Mouse (Mus musculus) kidney, embryonic 14.5 days (tissue): ENCODE data around the gene Diexf. TPM values are rescaled to one million over a fixed set of nuclear protein-coding genes. Genes with fewer than 3 reads are reported as not detected.

Experiments used
- ATAC-seq: fragments of 200-750 bp; cut with Nextera tagmentation; 2 replicates; pipeline ENCODE4 v1.8.0; 2017; ENCODE audit warnings: moderate number of reproducible peaks, mild to moderate bottlenecking, moderate TSS enrichment, moderate library complexity; ENCODE audit not compliant: low FRiP score, low TSS enrichment
- H3K27ac ChIP-seq: fragments of 300-500 bp; sonication (generic); 2 replicates; pipeline ENCODE4 v1.5.1; 2014; ENCODE audit warnings: low read depth, mild to moderate bottlenecking, low read length, moderate library complexity, mixed read lengths
- H3K27me3 ChIP-seq: fragments of 300-500 bp; sonication (generic); 2 replicates; pipeline ENCODE4 v1.6.1; 2014; ENCODE audit warnings: mild to moderate bottlenecking, low read length; ENCODE audit not compliant: control insufficient read depth, insufficient read depth
- H3K36me3 ChIP-seq: fragments of 300-500 bp; sonication (generic); 2 replicates; pipeline ENCODE4 v1.6.1; 2014; ENCODE audit warnings: low read length, mixed read lengths; ENCODE audit not compliant: control insufficient read depth, insufficient read depth
- H3K4me1 ChIP-seq: fragments of 300-500 bp; sonication (generic); 2 replicates; pipeline ENCODE4 v1.6.1; 2014; ENCODE audit warnings: low read length, mixed read lengths; ENCODE audit not compliant: control insufficient read depth, insufficient read depth
- H3K4me2 ChIP-seq: fragments of 300-500 bp; sonication (generic); replicated peaks from 2 replicates; pipeline ENCODE4 v1.6.1; 2014; ENCODE audit warnings: low read depth, mild to moderate bottlenecking, low read length
- H3K4me3 ChIP-seq: fragments of 300-500 bp; sonication (generic); 2 replicates; pipeline ENCODE4 v1.5.1; 2014; ENCODE audit warnings: mild to moderate bottlenecking, low read length
- H3K9ac ChIP-seq: fragments of 300-500 bp; sonication (generic); 2 replicates; pipeline ENCODE4 v1.6.1; 2014; ENCODE audit warnings: low read depth, mild to moderate bottlenecking, low read length, moderate library complexity
- H3K9me3 ChIP-seq: fragments of 300-500 bp; sonication (generic); 2 replicates; pipeline ENCODE4 v1.6.1; 2016; ENCODE audit warnings: low read length; ENCODE audit not compliant: control insufficient read depth
- WGBS: fragments of 180-500 bp; shearing (Covaris S2); extraction: QIAGEN DNeasy Blood & Tissue Kit; methylation state at CpG from one replicate; pipeline ENCODE4 v1.1.7; 2014; 5-methylcytosine and 5-hydroxymethylcytosine counted together
- polyA plus RNA-seq: library from polyadenylated mRNA; unstranded; fragments of >200 nt; fragmentation: Nextera tagmentation; extraction: Ambion mirVana; gene quantifications from 2 replicates; pipeline ENCODE4 v1.2.1, GENCODE M21; 2014

Gene Diexf
- polyA plus RNA-seq, 1 experiment from 2014 or later = 11.0 TPM

DNA sequence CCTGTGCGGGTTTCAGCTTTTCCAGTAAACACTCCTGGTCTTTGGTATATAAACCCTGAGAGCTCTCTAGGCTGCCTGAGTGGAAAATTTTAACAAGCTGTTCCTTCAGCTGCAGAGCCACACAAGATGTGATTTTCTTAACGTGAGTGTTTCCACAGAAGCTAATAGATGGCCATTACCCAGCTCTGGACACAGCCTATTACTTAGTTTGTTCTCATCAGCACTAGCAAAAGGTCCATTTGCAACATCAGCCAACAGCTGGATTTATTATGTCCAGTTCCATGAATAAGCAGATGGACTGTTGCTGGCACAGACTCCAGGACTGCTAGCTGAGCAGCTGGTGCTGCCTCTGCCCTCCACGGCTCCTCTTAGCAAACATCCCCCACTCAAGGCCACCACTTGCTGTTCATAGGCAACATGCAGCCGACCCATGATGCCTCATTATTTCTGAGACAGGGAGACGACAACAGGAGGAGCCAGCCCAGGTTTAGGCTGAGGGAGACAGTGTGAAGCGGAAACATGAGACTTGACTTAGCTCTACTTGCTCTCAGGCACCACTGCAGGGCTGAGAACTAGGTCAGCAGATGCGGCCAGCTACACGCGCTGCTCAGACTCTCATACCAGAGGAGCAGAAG lies 43.1 kb downstream of the Diexf start:
- Histone ChIP-seq H3K4me1 (no peaks in the 10 kb centered on the region; the same call in 1 of the 2 replicates), H3K9me3 (no peaks in the 10 kb centered on the region), H3K4me3 (no peak overlapping the region), H3K36me3 (no peaks in the 10 kb centered on the region), H3K4me2 (no peak overlapping the region), H3K27me3 (no peaks in the 10 kb centered on the region), H3K9ac (no peak overlapping the region), H3K27ac (no peak overlapping the region)
- WGBS = 51% methylated on average over 9 of the region's 9 CpGs
- ATAC-seq = no peak

GRCm38 (mm10) chr1:193086111-193086841 lies 43.8 kb downstream of the Diexf start:
- no peaks in the 10 kb centered on the region for H3K27me3 ChIP-seq
- no peaks in the 10 kb centered on the region; the same call in 1 of the 2 replicates for H3K4me1 ChIP-seq
- H3K4me3 ChIP-seq = no peak overlapping the region
- H3K9ac ChIP-seq = no peak overlapping the region
- no peaks in the 10 kb centered on the region for H3K36me3 ChIP-seq
- 83% methylated on average over 4 of the region's 4 CpGs for WGBS
- ATAC-seq = no peak
- no peak overlapping the region for H3K27ac ChIP-seq
- H3K4me2 ChIP-seq = no peak overlapping the region
- H3K9me3 ChIP-seq = no peaks in the 10 kb centered on the region

- H3K27ac ChIP-seq = no peak overlapping the region
- no peaks in the 10 kb centered on the region for H3K27me3 ChIP-seq
- H3K9me3 ChIP-seq = no peaks in the 10 kb centered on the region
- no peaks in the 10 kb centered on the region; the same call in 1 of the 2 replicates for H3K4me1 ChIP-seq
- no peaks in the 10 kb centered on the region for H3K36me3 ChIP-seq
- 78% methylated on average over 5 of the region's 5 CpGs for WGBS
- no peak for ATAC-seq
- H3K4me2 ChIP-seq = no peak overlapping the region
- H3K4me3 ChIP-seq = no peak overlapping the region
- no peak overlapping the region for H3K9ac ChIP-seq
These were observed 44.5 kb downstream of the Diexf start for GRCm38 (mm10) chr1:193085541-193086020.

DNA sequence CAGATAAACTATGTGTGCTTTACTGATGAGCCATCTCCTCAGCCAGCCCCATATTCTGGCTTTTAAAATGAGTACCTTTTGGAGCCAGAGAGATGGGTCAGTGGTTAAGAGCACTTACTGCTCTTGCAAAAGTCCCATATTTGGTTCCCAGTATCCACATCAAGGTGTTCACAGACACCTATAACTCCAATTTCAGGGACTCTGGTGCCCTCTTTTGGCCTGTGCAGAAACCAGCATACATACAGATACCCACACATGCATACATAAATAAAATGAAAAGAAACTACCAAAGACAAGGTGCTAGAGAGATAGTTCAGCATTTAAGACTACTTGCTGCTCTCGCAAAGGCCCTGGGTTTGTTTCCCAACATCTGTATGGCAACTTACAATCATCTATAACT lies 46.1 kb downstream of the Diexf start:
- Histone ChIP-seq H3K4me1 (no peaks in the 10 kb centered on the region; the same call in 1 of the 2 replicates), H3K27ac (no peak overlapping the region), H3K4me3 (no peak overlapping the region), H3K36me3 (no peaks in the 10 kb centered on the region), H3K9me3 (no peaks in the 10 kb centered on the region), H3K9ac (no peak overlapping the region), H3K4me2 (no peak overlapping the region), H3K27me3 (no peaks in the 10 kb centered on the region)
- no peak for ATAC-seq
- WGBS = 84% methylated on average over 1 of the region's 1 CpGs

DNA sequence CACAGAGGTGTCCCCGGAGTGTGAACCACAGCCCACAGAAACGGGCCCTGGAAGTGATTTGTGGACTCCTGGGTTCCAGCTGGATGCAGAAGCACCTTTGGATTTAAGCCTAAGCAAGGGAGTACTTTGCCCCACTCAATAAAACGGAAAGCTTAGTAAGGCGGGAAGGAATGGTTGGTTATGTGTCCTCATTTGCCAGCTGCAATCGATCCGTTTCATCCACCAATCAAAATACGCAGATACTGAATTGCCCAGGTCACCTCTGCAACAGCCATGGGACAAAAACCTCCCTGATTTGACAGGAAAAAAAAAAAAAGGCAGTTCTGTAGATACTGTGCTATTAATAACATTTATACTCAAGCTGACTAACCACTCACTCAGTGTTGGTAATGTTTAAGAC lies 47.0 kb downstream of the Diexf start:
- WGBS = 72% methylated on average over 7 of the region's 7 CpGs
- Histone ChIP-seq H3K36me3 (no peaks in the 10 kb centered on the region), H3K4me3 (no peak overlapping the region), H3K4me2 (no peak overlapping the region), H3K9me3 (no peaks in the 10 kb centered on the region), H3K27me3 (no peaks in the 10 kb centered on the region), H3K27ac (no peak overlapping the region), H3K4me1 (no peaks in the 10 kb centered on the region; the same call in 1 of the 2 replicates), H3K9ac (no peak overlapping the region)
- no peak for ATAC-seq

GRCm38 (mm10) chr1:193082311-193082921 lies 47.7 kb downstream of the Diexf start:
- 0 out of 2 replicates have a peak, but pooled peaks have one; percentile 43 for ATAC-seq

DNA sequence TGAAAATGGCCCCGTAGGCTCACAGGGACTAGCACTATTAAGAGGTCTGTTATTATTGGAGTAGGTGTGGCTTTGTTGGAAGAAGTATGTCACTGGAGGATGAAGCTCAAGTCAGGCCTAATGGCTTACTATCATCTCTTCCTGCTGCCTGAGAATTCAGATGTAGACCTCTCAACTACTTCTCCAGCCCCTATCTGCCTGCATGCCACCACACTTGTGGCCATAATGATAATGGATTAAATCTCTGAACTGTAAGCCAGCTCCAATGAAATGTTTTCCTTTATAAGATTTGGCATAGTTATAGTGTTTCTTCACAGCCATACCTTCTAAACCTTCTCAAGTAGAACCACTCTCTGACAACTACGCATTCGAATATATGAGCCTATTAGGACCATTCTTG lies 67.5 kb downstream of the Diexf start:
- H3K36me3 ChIP-seq = no peaks in the 10 kb centered on the region
- no peak overlapping the region for H3K4me2 ChIP-seq
- H3K4me1 ChIP-seq = no peaks in the 10 kb centered on the region
- no peaks in the 10 kb centered on the region for H3K9me3 ChIP-seq
- H3K4me3 ChIP-seq = no peak overlapping the region
- no peak overlapping the region for H3K9ac ChIP-seq
- WGBS = 94% methylated on average over 3 of the region's 3 CpGs
- no peak for ATAC-seq
- no peaks in the 10 kb centered on the region for H3K27me3 ChIP-seq
- no peak overlapping the region for H3K27ac ChIP-seq

More at GRCm38 (mm10) chr1:193082311-193082921, 47.7 kb downstream of the Diexf start:
- Histone ChIP-seq H3K4me1 (no peaks in the 10 kb centered on the region; the same call in 1 of the 2 replicates), H3K9ac (no peak overlapping the region), H3K9me3 (no peaks in the 10 kb centered on the region), H3K36me3 (no peaks in the 10 kb centered on the region), H3K4me3 (no peak overlapping the region), H3K27me3 (no peaks in the 10 kb centered on the region), H3K27ac (no peak overlapping the region), H3K4me2 (no peak overlapping the region)
- WGBS = 43% methylated on average over 10 of the region's 10 CpGs

DNA sequence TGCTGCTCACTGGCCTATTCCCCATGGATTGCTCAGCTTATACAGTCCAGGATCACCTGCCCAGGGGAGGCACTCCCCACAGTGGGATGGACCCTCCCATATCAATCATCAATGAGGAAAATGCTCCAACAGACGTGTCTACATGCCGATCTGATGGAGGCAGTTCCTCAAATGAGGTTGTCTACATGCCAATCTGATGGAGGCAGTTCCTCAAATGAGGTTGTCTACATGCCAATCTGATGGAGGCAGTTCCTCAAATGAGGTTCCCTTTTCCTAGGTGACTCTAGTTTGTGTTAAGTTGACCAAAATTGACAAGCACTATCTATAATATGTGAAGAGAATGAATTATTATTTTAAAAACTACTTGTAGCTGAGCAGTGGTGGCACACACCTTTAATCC lies 69.9 kb downstream of the Diexf start:
- Histone ChIP-seq H3K4me1 (no peaks in the 10 kb centered on the region), H3K27me3 (no peaks in the 10 kb centered on the region), H3K27ac (no peak overlapping the region), H3K4me2 (no peak overlapping the region), H3K9me3 (no peaks in the 10 kb centered on the region), H3K9ac (no peak overlapping the region), H3K4me3 (no peak overlapping the region), H3K36me3 (no peaks in the 10 kb centered on the region)
- no peak for ATAC-seq
- WGBS = 82% methylated on average over 2 of the region's 2 CpGs

DNA sequence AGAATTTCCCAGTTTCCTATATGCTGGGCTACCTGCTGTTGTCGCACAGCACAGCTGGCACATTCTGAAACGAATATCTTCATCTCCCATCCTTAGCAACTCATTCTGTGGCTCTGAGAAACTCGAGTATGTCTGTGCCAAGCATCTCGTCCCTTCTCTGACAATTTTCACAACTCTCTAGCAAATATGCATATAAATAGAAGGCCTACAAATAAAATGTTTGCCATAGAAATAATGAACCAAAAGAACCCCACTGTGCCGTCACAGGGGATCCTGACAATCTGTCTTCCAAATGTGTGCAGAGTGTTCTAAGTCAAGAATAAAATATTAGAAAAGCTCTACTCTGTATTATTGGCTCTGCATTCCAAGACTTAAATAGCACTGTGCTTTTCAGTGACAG lies 70.5 kb downstream of the Diexf start:
- Histone ChIP-seq H3K27me3 (no peaks in the 10 kb centered on the region), H3K4me1 (no peaks in the 10 kb centered on the region), H3K9me3 (no peaks in the 10 kb centered on the region), H3K4me2 (no peak overlapping the region), H3K4me3 (no peak overlapping the region), H3K9ac (no peak overlapping the region), H3K27ac (no peak overlapping the region), H3K36me3 (no peaks in the 10 kb centered on the region)
- ATAC-seq = no peak
- WGBS = 84% methylated on average over 5 of the region's 5 CpGs
